Mouse (Mus musculus): ENCODE results near the gene Myoz1.

DNA sequence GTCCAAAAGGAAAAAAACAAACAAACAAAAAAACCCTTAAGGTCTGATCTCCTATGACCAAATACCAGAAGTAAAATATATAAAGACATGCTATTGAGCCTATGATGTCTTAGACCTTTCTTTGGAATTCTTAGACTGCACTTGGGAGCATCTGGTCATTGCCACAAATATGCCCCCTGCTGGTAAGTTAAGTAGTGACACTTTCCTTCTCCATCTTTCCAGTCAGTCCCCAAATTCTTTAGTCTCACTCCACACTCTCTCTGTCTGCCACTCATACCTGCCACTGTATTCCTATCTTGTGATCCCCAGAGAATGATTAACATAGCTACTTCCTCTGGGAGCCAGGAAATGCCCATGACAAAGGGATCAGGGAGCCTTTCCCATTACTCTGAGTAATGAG, 2.0 kb upstream of the Myoz1 start:
- no peak for TF ChIP-seq ETS1 (conservative IDR thresholded peaks at IDR 0.05; ENCODE audit: low read depth, low read length)
- no peak for TF ChIP-seq MAX (IDR thresholded peaks at IDR 0.05; ENCODE audit: low read length)
- peak; percentile 60 to 78 for TF ChIP-seq CTCF (conservative IDR thresholded peaks at IDR 0.05 in 1 of 2, IDR thresholded peaks at IDR 0.05 in 1 of 2; ENCODE audit: low read depth in 2 of 2, low read length in 2 of 2)
- TF ChIP-seq RAD21 (IDR thresholded peaks at IDR 0.05; ENCODE audit: low read depth, low read length): peak; percentile 62
- no peak for TF ChIP-seq MAFK (IDR thresholded peaks at IDR 0.05; ENCODE audit: insufficient replicate concordance, low read length)
- no peak for TF ChIP-seq ZNF384 (IDR thresholded peaks at IDR 0.05; ENCODE audit: low read depth, low read length)
- TF ChIP-seq TBP (conservative IDR thresholded peaks at IDR 0.05; ENCODE audit: low read depth, low read length): no peak
- TF ChIP-seq TCF12 (IDR thresholded peaks at IDR 0.05; ENCODE audit: low read depth, low read length): no peak
- no peak for TF ChIP-seq EP300 (IDR thresholded peaks at IDR 0.05; ENCODE audit: low read length)
